Mouse (Mus musculus): ENCODE measurements at regions not wholly inside any gene's neighbourhood (a gene's known extent, or its start where the extent isn't known, plus 50 kb on each side); places are given as distances from the start of the nearest gene placed in this dataset.

DNA sequence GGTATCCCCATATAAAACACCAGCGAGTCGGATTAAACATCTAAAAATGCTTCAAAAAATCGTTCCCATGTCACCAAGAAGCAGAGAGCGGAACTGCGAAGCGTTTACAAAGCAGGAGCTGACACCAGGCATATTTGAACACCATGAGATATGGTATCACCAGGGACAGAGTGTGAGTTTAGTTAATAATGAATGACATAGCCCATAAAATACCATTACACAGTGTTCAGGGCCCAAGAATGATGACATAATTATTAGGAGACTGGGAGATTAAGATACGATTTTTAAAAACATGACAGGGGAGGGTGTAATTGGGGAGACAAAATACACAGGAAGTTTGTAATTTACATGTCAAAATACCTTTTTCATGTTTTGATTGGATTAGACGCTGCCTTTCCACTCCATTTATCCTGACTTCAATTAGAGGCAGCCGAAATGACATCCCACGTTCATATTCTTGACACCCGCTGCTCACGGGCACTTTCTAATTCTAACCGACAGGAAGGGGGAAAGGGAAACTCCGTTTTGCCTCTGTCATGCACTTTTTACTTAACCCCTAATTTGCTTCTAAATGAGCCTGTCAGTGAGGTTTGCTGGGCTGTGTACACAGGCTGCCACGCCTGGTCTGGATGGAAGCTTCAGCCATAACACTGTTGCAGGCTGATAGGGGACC is 155.6 kb downstream of the Arrdc4 start:
- H3K9me3 ChIP-seq (ENCODE audit: control insufficient read depth, insufficient read depth, low read depth, low read length), result no peaks in the 10 kb centered on the region
- in situ Hi-C loops (cut with MboI; ENCODE audit: low sequenced_read_pairs in 2 of 2, unreplicated experiment in 2 of 2), result loop anchor here in 1 of 2 experiments (25.0 kb wide), 1 partner anchor 244 kb away; no protein-coding TSS in a partner anchor
- H3K4me3 ChIP-seq (ENCODE audit: insufficient read depth in 1 of 2, low read depth in 1 of 2, low read length in 2 of 2, poor library complexity in 1 of 2, severe bottlenecking in 1 of 2), result no peak overlapping the region
- H3K4me1 ChIP-seq (ENCODE audit: control insufficient read depth in 2 of 2, insufficient read depth in 2 of 2, low read length in 2 of 2, poor library complexity in 1 of 2), result no peaks in the 10 kb centered on the region
- TF ChIP-seq CHD2 (IDR thresholded peaks at IDR 0.05; ENCODE audit: low read depth, low read length) (no peak), ZC3H11A (IDR thresholded peaks at IDR 0.05; ENCODE audit: borderline replicate concordance, low read depth, low read length) (no peak), ZNF384 (IDR thresholded peaks at IDR 0.05; ENCODE audit: low read depth, low read length) (no peak), HCFC1 (IDR thresholded peaks at IDR 0.05; ENCODE audit: borderline replicate concordance, insufficient read depth, low read length) (no peak), MAFK (IDR thresholded peaks at IDR 0.05; ENCODE audit: insufficient read depth, low read depth, low read length) (no peak)
- H3K9ac ChIP-seq (ENCODE audit: insufficient read depth, low read depth, low read length, poor library complexity, severe bottlenecking), result no peak overlapping the region
- DNase-seq (ENCODE audit: low read depth, low spot score), result no peak
- H3K36me3 ChIP-seq (ENCODE audit: control insufficient read depth, insufficient read depth, low read length, poor library complexity, severe bottlenecking), result no peaks in the 10 kb centered on the region
- H3K27ac ChIP-seq (ENCODE audit: insufficient read depth, low read depth, low read length, poor library complexity, severe bottlenecking), result no peak overlapping the region

GRCm38 (mm10) chr7:68582540-68583325 is 166.3 kb downstream of the Arrdc4 start:
- TF ChIP-seq ZNF384 (IDR thresholded peaks at IDR 0.05; ENCODE audit: low read depth, low read length) (no peak), HCFC1 (IDR thresholded peaks at IDR 0.05; ENCODE audit: borderline replicate concordance, insufficient read depth, low read length) (no peak), MAFK (IDR thresholded peaks at IDR 0.05; ENCODE audit: insufficient read depth, low read depth, low read length) (no peak)
- no peaks in the 10 kb centered on the region for H3K4me1 ChIP-seq (ENCODE audit: control insufficient read depth in 2 of 2, insufficient read depth in 2 of 2, low read length in 2 of 2, poor library complexity in 1 of 2)
- no peak overlapping the region for H3K9ac ChIP-seq (ENCODE audit: insufficient read depth, low read depth, low read length, poor library complexity, severe bottlenecking)
- no peak overlapping the region for H3K4me3 ChIP-seq (ENCODE audit: insufficient read depth in 1 of 2, low read depth in 1 of 2, low read length in 2 of 2, poor library complexity in 1 of 2, severe bottlenecking in 1 of 2)
- no peaks in the 10 kb centered on the region for H3K36me3 ChIP-seq (ENCODE audit: control insufficient read depth, insufficient read depth, low read length, poor library complexity, severe bottlenecking)
- H3K27ac ChIP-seq (ENCODE audit: insufficient read depth, low read depth, low read length, poor library complexity, severe bottlenecking), result no peak overlapping the region
- H3K9me3 ChIP-seq (ENCODE audit: control insufficient read depth, insufficient read depth, low read depth, low read length), result no peaks in the 10 kb centered on the region
- no peak for DNase-seq (ENCODE audit: low read depth, low spot score)
- in situ Hi-C loops (cut with MboI; ENCODE audit: low sequenced_read_pairs in 2 of 2, unreplicated experiment in 2 of 2), result loop anchor here (10.0 to 25.0 kb wide), 2 partner anchors 242 to 255 kb away; no protein-coding TSS in a partner anchor

- no peaks in the 10 kb centered on the region for H3K9me3 ChIP-seq (ENCODE audit: control insufficient read depth, insufficient read depth, low read depth, low read length)
- H3K4me3 ChIP-seq (ENCODE audit: insufficient read depth in 1 of 2, low read depth in 1 of 2, low read length in 2 of 2, poor library complexity in 1 of 2, severe bottlenecking in 1 of 2), result no peak overlapping the region
- no peak overlapping the region for H3K9ac ChIP-seq (ENCODE audit: insufficient read depth, low read depth, low read length, poor library complexity, severe bottlenecking)
- no peak overlapping the region for H3K27ac ChIP-seq (ENCODE audit: insufficient read depth, low read depth, low read length, poor library complexity, severe bottlenecking)
- H3K4me1 ChIP-seq (ENCODE audit: control insufficient read depth in 2 of 2, insufficient read depth in 2 of 2, low read length in 2 of 2, poor library complexity in 1 of 2), result no peaks in the 10 kb centered on the region
- in situ Hi-C loops (cut with MboI; ENCODE audit: low sequenced_read_pairs in 2 of 2, unreplicated experiment in 2 of 2), result loop anchor here (10.0 to 25.0 kb wide), 2 partner anchors 244 to 257 kb away; no protein-coding TSS in a partner anchor
- H3K36me3 ChIP-seq (ENCODE audit: control insufficient read depth, insufficient read depth, low read length, poor library complexity, severe bottlenecking), result no peaks in the 10 kb centered on the region
- DNase-seq (ENCODE audit: low read depth, low spot score), result peak; percentile 56
- TF ChIP-seq HCFC1 (IDR thresholded peaks at IDR 0.05; ENCODE audit: borderline replicate concordance, insufficient read depth, low read length), result no peak
- no peak for TF ChIP-seq ZNF384 (IDR thresholded peaks at IDR 0.05; ENCODE audit: low read depth, low read length)
- TF ChIP-seq ZC3H11A (IDR thresholded peaks at IDR 0.05; ENCODE audit: borderline replicate concordance, low read depth, low read length), result no peak
- no peak for TF ChIP-seq MAFK (IDR thresholded peaks at IDR 0.05; ENCODE audit: insufficient read depth, low read depth, low read length)
- TF ChIP-seq CHD2 (IDR thresholded peaks at IDR 0.05; ENCODE audit: low read depth, low read length), result no peak
Measured at GRCm38 (mm10) chr7:68580650-68581049, 168.4 kb downstream of the Arrdc4 start.

GRCm38 (mm10) chr7:68579666-68580065 is 169.4 kb downstream of the Arrdc4 start:
- in situ Hi-C loops (cut with MboI; ENCODE audit: low sequenced_read_pairs in 2 of 2, unreplicated experiment in 2 of 2), result loop anchor here (10.0 to 25.0 kb wide), 2 partner anchors 245 to 258 kb away; no protein-coding TSS in a partner anchor
- no peak overlapping the region for H3K27ac ChIP-seq (ENCODE audit: insufficient read depth, low read depth, low read length, poor library complexity, severe bottlenecking)
- no peaks in the 10 kb centered on the region for H3K36me3 ChIP-seq (ENCODE audit: control insufficient read depth, insufficient read depth, low read length, poor library complexity, severe bottlenecking)
- peak; percentile 66 for DNase-seq (ENCODE audit: low read depth, low spot score)
- no peaks in the 10 kb centered on the region for H3K4me1 ChIP-seq (ENCODE audit: control insufficient read depth in 2 of 2, insufficient read depth in 2 of 2, low read length in 2 of 2, poor library complexity in 1 of 2)
- TF ChIP-seq ZC3H11A (IDR thresholded peaks at IDR 0.05; ENCODE audit: borderline replicate concordance, low read depth, low read length) (peak; percentile 90), CHD2 (IDR thresholded peaks at IDR 0.05; ENCODE audit: low read depth, low read length) (no peak)
- H3K4me3 ChIP-seq (ENCODE audit: insufficient read depth in 1 of 2, low read depth in 1 of 2, low read length in 2 of 2, poor library complexity in 1 of 2, severe bottlenecking in 1 of 2), result no peak overlapping the region
- no peaks in the 10 kb centered on the region for H3K9me3 ChIP-seq (ENCODE audit: control insufficient read depth, insufficient read depth, low read depth, low read length)
- no peak overlapping the region for H3K9ac ChIP-seq (ENCODE audit: insufficient read depth, low read depth, low read length, poor library complexity, severe bottlenecking)

All from ES-E14 (cell line).